Mouse (Mus musculus) embryonic facial prominence, embryonic 10.5 days (tissue): ENCODE measurements around the gene Upf2. TPM values are rescaled to one million over a fixed set of nuclear protein-coding genes. Genes with fewer than 3 reads are reported as not detected.

Experiments used
- DNase-seq: peaks from one replicate; pipeline ENCODE4 v3.0.0-alpha.2; 2017; ENCODE audit warnings: low spot score
- H3K27ac ChIP-seq: fragments of 300-500 bp; sonication (generic); replicated peaks from 2 replicates; pipeline ENCODE4 v1.5.1; 2016; ENCODE audit warnings: mild to moderate bottlenecking
- H3K27me3 ChIP-seq: fragments of 300-500 bp; sonication (generic); replicated peaks from 2 replicates; pipeline ENCODE4 v1.6.1; 2016; ENCODE audit warnings: low read depth, mild to moderate bottlenecking; ENCODE audit not compliant: poor library complexity, severe bottlenecking
- H3K36me3 ChIP-seq: fragments of 300-500 bp; sonication (generic); replicated peaks from 2 replicates; pipeline ENCODE4 v1.6.1; 2016; ENCODE audit warnings: mild to moderate bottlenecking, moderate library complexity
- H3K4me1 ChIP-seq: fragments of 300-500 bp; sonication (generic); 2 replicates; pipeline ENCODE4 v1.6.1; 2016
- H3K4me3 ChIP-seq: fragments of 300-500 bp; sonication (generic); 2 replicates; pipeline ENCODE4 v1.5.1; 2016; ENCODE audit warnings: mild to moderate bottlenecking, moderate library complexity
- H3K9me3 ChIP-seq: fragments of 300-500 bp; sonication (generic); 2 replicates; pipeline ENCODE4 v1.6.1; 2016; ENCODE audit warnings: mild to moderate bottlenecking
- WGBS: fragments of 180-500 bp; shearing (Covaris S2); methylation state at CpG from one replicate; pipeline ENCODE4 v1.1.7; 2016; 5-methylcytosine and 5-hydroxymethylcytosine counted together
- polyA plus RNA-seq: library from polyadenylated mRNA; unstranded; fragments of >200 nt; fragmentation: Nextera tagmentation; extraction: Ambion mirVana; gene quantifications from 2 replicates; pipeline ENCODE4 v1.2.1, GENCODE M21; 2016

Gene Upf2
- polyA plus RNA-seq, 1 experiment from 2014 or later = 10.6 TPM

GRCm38 (mm10) chr2:6105437-6105836 is 154.2 kb downstream of the Upf2 start:
- DNase-seq = no peak
- Histone ChIP-seq H3K9me3 (no peaks in the 10 kb centered on the region), H3K36me3 (no peaks in the 10 kb centered on the region), H3K27ac (no peak overlapping the region), H3K4me3 (no peak overlapping the region), H3K4me1 (peaks cover 4% of the 10 kb centered on the region), H3K27me3 (peaks cover 26% of the 10 kb centered on the region)
- 87% methylated on average over 2 of the region's 2 CpGs for WGBS

Other genes starting within 250 kb of the Upf2 start
- 0.59 and 0.74 TPM in 2 replicates for gene Camk1d, start 237.0 kb upstream of the Upf2 start, polyA plus RNA-seq
- gene Nudt5, start 106.5 kb upstream of the Upf2 start, polyA plus RNA-seq = 119 and 125 TPM in 2 replicates
- gene Cdc123, start 106.3 kb upstream of the Upf2 start, polyA plus RNA-seq = 410 and 430 TPM in 2 replicates
- 2.2 and 2.5 TPM in 2 replicates for gene Gm13199, start 88.5 kb upstream of the Upf2 start, polyA plus RNA-seq
- gene Sec61a2, start 56.0 kb upstream of the Upf2 start, polyA plus RNA-seq = 86.0 and 88.9 TPM in 2 replicates
- gene Dhtkd1, start 8.7 kb upstream of the Upf2 start, polyA plus RNA-seq = 6.5 and 7.3 TPM in 2 replicates
- gene Proser2, start 178.7 kb downstream of the Upf2 start, polyA plus RNA-seq = 3.6 and 4.4 TPM in 2 replicates